Mouse (Mus musculus) kidney, adult 2 months (tissue): ENCODE data around the gene Dse.

Source experiments
- CTCF ChIP-seq: fragments of 200-500 bp; conservative IDR thresholded peaks from 2 replicates; pipeline ENCODE4 v1.5.1; 2011; ENCODE audit warnings: low read depth, mild to moderate bottlenecking, control low read depth, low read length, moderate library complexity, mixed read lengths; ENCODE audit not compliant: insufficient read depth, insufficient read length
- POLR2A ChIP-seq: fragments of 200-500 bp; IDR thresholded peaks from one replicate; pipeline ENCODE4 v1.6.1; 2011; ENCODE audit warnings: low read depth, low read length, control low read depth

DNA sequence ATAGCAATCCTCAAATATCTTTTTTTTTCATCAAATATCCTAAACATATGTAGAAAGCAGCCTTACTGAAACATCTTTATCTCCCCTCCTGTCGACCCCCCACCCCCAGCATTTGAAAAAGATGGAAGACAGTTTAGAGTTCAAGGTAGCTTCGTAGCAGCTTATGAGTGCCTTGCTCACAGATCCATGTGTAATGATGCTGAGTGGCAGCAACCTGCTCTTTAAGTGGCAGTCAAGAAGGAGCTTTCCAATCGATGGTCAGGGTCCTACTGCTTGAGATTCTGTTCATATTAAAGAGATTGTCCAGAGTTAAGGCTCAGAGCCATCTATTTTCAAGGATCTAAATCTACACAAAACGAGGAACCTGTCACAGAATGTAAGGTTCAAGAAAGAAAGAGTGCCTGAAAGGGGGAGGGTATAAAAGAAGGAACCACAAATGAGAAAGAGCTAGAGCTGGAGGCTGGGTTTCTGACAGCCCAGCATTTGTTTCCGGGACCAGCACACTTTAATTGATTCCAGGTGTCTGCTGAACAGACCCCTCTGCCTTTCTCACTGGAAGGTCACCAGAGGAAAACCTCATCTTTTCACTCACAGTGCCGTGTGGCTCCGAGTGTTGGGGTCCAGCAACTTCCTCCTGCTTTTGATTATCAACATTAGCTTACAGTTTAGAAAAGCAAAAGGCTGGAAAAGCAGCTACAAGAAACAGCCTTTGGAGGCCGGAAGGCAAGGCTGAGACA, 31.5 kb downstream of the Dse start:
- no peak for TF ChIP-seq POLR2A
- no peak for TF ChIP-seq CTCF
